1 mouse cellular context compared by ENCODE assay signal in the genomic region with DNA sequence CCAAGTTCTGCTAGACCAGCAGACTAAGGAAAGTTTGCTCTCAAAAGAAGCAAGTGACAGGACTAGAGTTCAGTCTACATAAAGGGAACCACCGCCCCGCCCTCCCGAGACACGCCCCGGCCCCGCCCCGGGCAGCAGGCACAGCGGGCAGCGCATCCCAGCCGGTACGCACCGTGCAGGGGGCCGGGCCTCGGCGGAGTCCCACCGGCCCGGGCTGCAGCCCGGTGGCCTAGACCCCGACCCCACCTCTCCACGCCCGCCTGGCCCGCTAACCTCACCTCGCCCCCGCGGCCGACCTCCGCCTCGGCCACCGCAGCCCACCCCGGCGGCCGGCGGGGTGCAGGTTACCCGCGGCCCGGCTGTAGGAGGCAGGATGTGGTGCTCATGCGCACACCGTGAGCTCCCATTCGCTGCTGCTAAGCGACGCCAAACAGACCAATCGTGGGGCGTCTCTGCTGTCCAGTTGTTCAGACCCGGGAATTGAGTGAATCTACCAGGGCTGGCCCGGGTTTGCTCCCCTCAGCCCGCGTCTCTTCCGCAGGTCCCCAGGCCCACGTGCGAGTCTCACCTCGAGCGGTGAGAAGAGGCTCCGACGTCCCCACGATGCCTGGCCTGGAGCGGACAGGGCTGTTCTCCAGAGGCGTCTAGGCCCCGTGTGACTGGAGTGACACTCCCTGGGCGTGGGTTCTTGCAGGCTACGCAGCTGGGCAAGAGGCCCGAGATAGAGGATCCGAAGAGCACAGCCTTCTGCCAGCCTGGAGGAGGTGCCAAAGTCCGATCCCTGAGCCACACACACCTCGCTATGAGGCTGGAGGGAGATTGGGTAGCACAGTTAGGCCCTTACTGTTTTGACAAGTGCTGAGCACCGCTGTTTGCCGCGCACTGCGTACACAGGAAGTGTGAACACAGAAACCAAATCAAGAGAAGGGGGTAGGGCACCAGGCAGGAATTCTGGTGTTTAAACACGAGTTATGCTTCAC.
TF ChIP-seq lines count a peak whose summit lies in the region.

A gene (minus strand): TSS at position 845 of the 980 bp plus-strand sequence.

TF ChIP-seq in CH12.LX, 34 proteins besides CTCF, POLR2A, EP300 and RAD21 (continued from another document):
- no peak for TF ChIP-seq RCOR1 (conservative IDR thresholded peaks at IDR 0.05; ENCODE audit: low read depth, low read length)
- no peak for TF ChIP-seq ZMIZ1 (IDR thresholded peaks at IDR 0.05; ENCODE audit: low read depth, low read length)
- no peak for TF ChIP-seq ZNF384 (IDR thresholded peaks at IDR 0.05; ENCODE audit: low read depth, low read length)
- TF ChIP-seq TCF12 (IDR thresholded peaks at IDR 0.05; ENCODE audit: low read depth, low read length), result peak; percentile 45
- no peak for TF ChIP-seq CHD1 (IDR thresholded peaks at IDR 0.05; ENCODE audit: low read depth, low read length)
- TF ChIP-seq MAZ (IDR thresholded peaks at IDR 0.05; ENCODE audit: low read depth, low read length), result no peak; the same call in 1 of the 2 replicates
- no peak for TF ChIP-seq BHLHE40 (IDR thresholded peaks at IDR 0.05; ENCODE audit: low read depth, low read length)
- no peak; the same call in 1 of the 2 replicates for TF ChIP-seq POLR2AphosphoS2 (IDR thresholded peaks at IDR 0.05; ENCODE audit: low read depth, low read length)
- 0 out of 2 replicates have a peak, but pooled peaks have one; percentile 9 for TF ChIP-seq MEF2A (IDR thresholded peaks at IDR 0.05; ENCODE audit: borderline replicate concordance, low read depth, low read length)
- no peak for TF ChIP-seq MYC (IDR thresholded peaks at IDR 0.05; ENCODE audit: low read depth, low read length)
- no peak for TF ChIP-seq UBTF (IDR thresholded peaks at IDR 0.05; ENCODE audit: low read depth, low read length)
- peak; percentile 90 for TF ChIP-seq NRF1 (IDR thresholded peaks at IDR 0.05; ENCODE audit: low read depth, low read length)
- no peak for TF ChIP-seq ZC3H11A (IDR thresholded peaks at IDR 0.05; ENCODE audit: low read depth, low read length)
- TF ChIP-seq CHD2 (IDR thresholded peaks at IDR 0.05; ENCODE audit: low read length), result no peak
- TF ChIP-seq IRF4 (IDR thresholded peaks at IDR 0.05; ENCODE audit: low read depth, low read length), result no peak
- TF ChIP-seq JUN (IDR thresholded peaks at IDR 0.05; ENCODE audit: insufficient read depth, low read depth, low read length), result no peak
- no peak for TF ChIP-seq PAX5 (IDR thresholded peaks at IDR 0.05; ENCODE audit: low read length)
- TF ChIP-seq E2F4 (IDR thresholded peaks at IDR 0.05; ENCODE audit: insufficient replicate concordance, low read depth, low read length), result no peak
- TF ChIP-seq SIN3A (IDR thresholded peaks at IDR 0.05; ENCODE audit: low read length), result peak; percentile 90
- TF ChIP-seq JUND (conservative IDR thresholded peaks at IDR 0.05; ENCODE audit: low read depth, low read length), result no peak
- 0 out of 2 replicates have a peak, but pooled peaks have one; percentile 51 for TF ChIP-seq NELFE (IDR thresholded peaks at IDR 0.05; ENCODE audit: low read depth, low read length)
- no peak for TF ChIP-seq SMC3 (IDR thresholded peaks at IDR 0.05; ENCODE audit: low read depth, low read length)
- no peak for TF ChIP-seq MAFK (IDR thresholded peaks at IDR 0.05; ENCODE audit: insufficient replicate concordance, low read length)
- peak; percentile 77 for TF ChIP-seq MXI1 (IDR thresholded peaks at IDR 0.05; ENCODE audit: low read depth, low read length)
- no peak for TF ChIP-seq KAT2A (IDR thresholded peaks at IDR 0.05; ENCODE audit: insufficient replicate concordance, low read length)
- no peak for TF ChIP-seq USF1 (IDR thresholded peaks at IDR 0.05; ENCODE audit: low read depth, low read length)
- 0 out of 2 replicates have a peak, but pooled peaks have one; percentile 20 for TF ChIP-seq TBP (conservative IDR thresholded peaks at IDR 0.05; ENCODE audit: low read depth, low read length)
- TF ChIP-seq GABPA (IDR thresholded peaks at IDR 0.05; ENCODE audit: insufficient replicate concordance, low read depth, low read length), result no peak
- peak; percentile 64 for TF ChIP-seq ELF1 (IDR thresholded peaks at IDR 0.05; ENCODE audit: low read depth, low read length)
- TF ChIP-seq ETS1 (conservative IDR thresholded peaks at IDR 0.05; ENCODE audit: low read depth, low read length), result no peak
- TF ChIP-seq USF2 (conservative IDR thresholded peaks at IDR 0.05; ENCODE audit: low read depth, low read length), result no peak
- TF ChIP-seq MAX (IDR thresholded peaks at IDR 0.05; ENCODE audit: low read length), result peak; percentile 62; the same call in 1 of the 2 replicates
- peak; percentile 24 for TF ChIP-seq HCFC1 (IDR thresholded peaks at IDR 0.05; ENCODE audit: low read depth, low read length)
